Mouse (Mus musculus): ENCODE measurements around the gene Zfp280b. TPM values are rescaled to one million over a fixed set of nuclear protein-coding genes. Genes with fewer than 3 reads are reported as not detected.

Zfp280b gene
- total RNA-seq (2022): 10 to 100 TPM; 13.3 to 18.0 (median 16.6) TPM

DNA sequence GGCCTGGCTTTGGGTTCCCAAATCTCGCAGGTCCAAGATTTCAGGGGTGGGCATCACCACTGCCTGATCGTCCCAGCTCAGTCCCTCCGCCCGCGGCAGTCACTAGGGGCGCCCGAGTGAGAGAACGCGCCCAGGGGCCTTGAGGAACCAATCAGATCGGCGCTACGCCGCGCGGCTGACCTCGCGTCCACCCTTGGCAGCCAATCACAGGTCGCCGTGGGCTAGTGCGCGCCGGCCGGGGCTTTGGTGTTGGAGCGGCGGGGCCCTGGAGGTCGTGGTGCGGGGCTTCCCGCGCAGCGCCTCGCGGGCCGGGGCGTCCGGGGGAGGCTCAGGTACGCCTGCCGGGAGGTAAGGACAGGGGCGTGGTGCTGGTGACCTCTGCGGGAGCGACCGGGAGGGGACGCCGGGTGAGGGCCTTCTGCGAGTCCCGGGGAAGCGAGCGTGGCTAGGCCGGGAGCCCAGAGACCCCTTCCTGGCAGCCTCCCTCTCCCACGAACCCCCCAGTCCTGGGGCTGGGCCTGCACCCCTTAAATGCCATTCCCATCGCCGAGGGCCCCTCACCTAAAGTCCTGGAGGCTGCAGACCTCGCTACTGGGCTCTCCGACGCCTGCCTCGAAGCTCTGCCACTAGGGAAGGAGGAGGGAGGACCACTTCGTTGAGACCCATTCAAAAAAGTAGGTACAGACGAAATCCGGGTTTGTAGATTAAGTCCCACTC lies at the start of gene Zfp280b:
TSS of gene Zfp280b (plus strand) at position 249 of the 717 bp plus-strand sequence.
- peak; percentile 90 to 94 for DNase-seq (ENCODE audit: low spot score in 2 of 2)

DNA sequence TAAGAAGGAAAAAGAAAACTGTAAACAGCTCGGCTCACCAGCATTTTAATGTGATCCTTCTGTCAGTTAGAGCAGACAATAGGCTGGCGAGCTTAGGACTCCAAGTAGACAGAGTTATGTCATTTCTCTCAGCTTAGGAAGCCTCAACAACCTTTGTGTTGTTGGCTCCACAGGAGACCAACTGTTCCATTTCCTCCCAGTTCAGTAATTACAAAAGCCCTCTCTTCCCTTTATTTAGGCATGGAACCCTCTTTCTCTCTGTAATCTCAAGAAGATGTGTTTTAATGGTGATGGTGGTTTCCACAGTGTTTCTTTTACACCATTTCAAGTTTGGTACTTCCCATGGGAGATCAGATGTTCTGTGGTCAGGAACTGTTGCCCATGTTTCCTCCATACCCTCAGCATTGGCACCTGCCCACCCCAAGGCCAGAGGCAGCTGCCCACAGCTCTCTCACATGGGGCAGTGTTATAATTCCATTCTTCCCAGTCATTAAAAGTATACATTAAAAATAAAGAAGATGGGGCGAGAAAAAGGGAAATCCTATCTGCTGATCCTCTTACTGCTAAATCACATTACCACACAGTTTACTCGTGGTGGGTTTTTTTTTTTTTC lies 41.9 kb upstream of the Zfp280b start:
- no peak for DNase-seq (ENCODE audit: low spot score in 2 of 2)

DNA sequence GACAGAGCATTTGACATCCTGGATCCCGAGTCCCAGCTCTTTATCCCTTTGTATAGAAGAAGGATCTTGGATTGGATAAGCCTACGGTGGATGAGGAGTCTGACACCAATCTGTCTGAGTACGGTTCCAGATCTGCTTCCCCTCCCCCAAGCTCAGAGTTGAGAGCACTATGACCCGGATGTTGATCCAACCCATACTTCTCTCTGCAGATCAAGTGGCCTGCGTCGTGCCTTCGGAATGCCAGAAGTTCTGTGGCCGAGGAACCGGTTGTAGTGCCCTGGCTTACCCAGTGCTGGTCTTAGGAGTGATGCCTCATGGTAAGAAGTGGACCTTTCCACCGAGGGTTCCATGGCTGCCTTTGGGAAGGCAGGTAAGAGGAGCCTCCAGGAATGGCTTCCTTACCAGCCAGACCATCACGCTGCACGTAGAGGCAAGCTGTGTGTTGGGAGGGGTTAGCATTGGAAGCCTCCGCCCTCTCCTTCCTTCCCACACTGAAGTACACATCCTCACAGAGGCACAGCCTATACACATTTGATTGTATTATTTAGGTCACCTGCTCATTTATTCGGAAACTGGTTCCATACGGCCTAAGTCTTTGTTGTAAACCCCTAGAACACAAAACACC lies 38.7 kb upstream of the Zfp280b start:
- no peak for DNase-seq (ENCODE audit: low spot score in 2 of 2)

DNA sequence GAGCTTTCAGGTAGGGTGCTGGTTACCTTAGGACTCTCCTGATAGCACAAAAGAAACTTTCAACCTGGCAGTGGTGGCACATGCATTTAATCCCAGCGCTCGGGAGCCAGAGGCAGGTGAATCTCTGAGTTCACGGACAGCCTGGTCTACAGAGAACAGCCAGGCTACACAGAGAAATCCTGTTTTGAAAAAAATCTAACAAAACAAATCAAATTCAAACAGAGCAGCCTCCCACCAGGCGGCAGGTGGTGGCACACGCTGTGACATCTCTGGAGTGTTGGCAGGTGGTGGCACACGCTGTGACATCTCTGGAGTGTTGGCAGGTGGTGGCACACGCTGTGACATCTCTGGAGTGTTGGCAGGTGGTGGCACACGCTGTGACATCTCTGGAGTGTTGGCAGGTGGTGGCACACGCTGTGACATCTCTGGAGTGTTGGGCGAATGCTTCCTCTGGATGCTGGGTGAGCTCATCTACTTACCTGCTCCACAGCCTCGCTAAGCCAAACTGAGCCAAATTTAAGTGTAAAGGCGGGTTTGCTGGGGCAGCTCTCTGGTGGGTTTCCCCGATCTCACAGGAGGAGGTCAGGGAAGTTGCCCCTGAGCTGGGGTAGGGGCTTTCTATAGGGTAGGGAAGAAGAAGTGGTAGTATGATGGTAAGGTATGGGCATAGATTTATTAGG lies 37.8 kb upstream of the Zfp280b start:
- DNase-seq (ENCODE audit: low spot score in 2 of 2): peak in 1 of 2 experiments; percentile 17

DNA sequence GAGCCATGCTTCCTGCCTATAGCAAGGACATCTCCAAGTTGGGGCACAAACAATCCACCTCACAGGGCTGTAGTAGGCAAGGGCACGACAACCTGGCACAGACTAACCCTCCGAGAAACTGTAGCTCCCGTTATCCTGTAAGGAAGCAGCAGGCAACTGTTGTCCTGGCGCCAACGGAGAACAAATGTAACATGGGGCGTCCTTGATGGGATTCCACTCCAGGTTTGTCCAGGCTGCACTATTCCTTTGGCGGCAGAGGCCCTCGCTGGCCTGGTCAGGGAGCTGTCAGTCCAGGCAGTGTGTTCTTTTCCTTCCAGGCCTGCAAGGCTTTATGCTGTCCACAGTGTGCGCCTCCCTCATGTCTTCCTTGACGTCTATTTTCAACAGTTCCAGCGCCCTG lies 37.0 kb upstream of the Zfp280b start:
- no peak for DNase-seq (ENCODE audit: low spot score in 2 of 2)

DNA sequence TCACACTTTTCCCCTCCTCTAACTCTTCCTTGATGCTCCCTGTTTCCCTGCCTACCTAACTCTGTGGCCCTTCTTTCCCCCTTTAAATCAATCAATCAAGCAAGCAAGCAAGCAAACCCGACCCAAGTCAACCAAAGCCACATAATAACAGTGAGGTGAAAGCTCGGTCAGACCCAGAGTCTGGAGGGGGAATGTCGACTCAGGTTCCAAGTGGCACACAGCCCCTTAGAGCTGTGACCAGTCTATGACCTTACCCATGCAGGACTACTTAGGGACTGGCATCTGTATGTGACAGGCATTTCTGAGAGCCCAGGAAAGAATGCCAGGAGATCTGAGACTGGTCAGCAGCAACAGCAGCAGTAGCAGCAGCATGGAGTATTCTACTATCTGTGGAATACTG lies 36.1 kb upstream of the Zfp280b start:
- no peak for DNase-seq (ENCODE audit: low spot score in 2 of 2)

DNA sequence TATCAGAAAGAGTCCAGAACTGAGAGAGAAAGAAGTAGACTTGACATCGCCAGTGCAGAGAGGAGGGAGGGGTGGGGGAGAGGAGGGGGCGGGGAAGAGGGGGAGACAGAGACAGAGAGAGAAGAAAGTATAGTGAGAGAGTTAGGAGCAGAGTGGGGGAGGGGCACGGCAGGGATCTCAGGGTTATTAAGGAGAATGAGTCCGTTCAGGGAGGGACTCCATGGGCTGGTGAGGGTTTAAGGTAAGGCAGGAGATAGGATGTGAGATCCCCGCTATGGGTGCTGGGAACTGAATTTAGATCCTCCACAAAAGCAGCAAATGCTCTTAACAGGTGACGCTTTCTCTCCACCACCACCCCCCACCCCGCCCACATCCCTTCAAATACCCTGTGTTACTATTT lies 31.3 kb upstream of the Zfp280b start:
- DNase-seq (ENCODE audit: low spot score in 2 of 2): no peak

DNA sequence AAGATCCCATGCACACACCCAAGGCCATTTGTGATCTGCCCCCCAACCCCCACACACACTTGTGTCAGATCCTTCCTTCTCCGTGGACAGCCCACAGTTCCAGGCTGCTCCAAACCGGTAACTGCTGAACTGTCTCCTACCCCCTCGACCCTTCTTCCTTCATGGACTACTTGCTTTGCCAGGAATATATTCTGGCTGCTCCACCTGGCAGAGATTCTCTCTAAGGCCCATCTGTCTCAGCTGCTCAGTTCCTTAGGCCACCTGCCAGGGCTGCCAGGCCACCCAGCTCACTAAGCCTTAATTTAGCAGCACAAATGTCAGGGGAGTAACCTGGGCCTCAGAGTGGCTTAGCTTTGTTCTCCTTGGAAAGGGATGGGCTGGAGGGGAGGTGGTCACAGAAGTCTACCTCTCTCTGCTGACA lies 30.3 kb upstream of the Zfp280b start:
- DNase-seq (ENCODE audit: low spot score in 2 of 2): no peak

DNA sequence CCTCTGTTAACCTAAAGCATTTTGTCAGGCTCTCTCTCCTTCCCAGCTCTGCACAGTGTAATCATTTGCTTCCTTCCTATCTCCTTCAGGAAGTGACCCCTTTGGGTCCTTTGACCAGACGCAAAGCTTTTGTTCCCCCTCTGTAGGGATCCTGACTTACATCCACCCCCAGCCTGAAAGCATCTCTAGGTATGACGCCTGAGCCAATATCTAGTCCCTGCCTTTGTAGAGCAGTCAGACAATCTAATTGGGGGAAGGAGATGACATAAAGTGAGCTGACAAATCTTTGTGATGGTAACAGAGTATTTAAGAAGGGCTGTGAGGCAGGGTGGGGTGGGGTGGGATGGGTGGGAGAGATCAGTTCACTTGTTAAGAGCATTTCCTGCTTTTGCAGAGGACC lies 29.8 kb upstream of the Zfp280b start:
- DNase-seq (ENCODE audit: low spot score in 2 of 2): no peak

DNA sequence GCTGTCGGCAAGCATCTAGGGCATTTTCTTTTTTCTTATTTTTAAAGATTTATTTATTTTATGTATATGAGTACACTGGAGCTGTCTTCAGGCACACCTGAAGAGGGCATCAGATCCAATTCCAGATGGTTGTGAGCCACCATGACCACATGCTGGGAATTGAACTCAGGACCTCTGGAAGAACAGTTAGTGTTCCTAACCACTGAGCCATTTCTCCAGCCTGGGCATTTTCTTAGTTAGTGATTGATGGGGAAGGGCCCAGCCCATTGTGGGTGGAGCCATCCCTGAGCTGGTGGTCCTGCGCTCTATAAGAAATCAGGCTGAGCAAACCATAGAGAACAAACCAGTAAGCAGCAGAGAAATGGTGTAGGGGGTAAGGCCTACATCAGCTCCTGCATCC lies 29.2 kb upstream of the Zfp280b start:
- DNase-seq (ENCODE audit: low spot score in 2 of 2): no peak

DNA sequence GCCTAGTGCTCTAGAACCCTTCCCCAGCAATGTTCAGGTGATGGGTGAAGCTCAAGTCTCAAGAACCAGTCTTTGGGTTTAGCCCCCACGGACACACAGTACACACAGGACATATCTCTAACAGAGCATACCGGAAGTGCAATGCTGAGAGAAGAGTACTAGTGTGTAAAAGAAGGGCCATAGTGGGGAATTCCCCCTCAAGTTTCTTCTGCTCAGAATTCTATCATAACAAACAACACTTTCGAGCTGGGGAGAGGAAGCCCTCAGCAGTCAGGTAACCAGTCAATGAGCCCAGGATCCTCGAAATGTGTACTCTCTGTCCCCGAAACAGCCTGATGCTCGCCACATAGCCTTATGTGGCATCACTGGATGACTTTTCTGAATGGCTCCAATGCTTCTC lies 26.1 kb upstream of the Zfp280b start:
- DNase-seq (ENCODE audit: low spot score in 2 of 2): no peak

DNA sequence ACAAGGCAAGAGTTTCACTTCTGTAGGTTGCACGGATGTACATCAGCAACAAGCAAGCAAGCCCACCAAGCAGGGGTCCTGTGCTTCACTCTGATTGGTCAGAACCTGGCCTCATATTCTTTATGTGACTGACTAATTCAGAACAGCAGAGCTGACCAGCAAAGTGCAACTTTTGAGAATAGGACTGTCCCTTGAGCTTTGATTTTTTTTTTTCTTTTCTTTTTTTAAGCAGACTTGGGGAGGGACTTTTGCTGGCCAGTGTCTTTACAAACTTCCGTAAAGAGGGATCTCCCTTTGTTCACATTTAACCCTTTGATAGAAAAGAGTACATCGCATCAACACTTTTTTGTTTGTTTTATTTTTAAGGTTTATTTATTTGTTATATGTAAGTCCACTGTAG lies 22.6 kb upstream of the Zfp280b start:
- DNase-seq (ENCODE audit: low spot score in 2 of 2): no peak

DNA sequence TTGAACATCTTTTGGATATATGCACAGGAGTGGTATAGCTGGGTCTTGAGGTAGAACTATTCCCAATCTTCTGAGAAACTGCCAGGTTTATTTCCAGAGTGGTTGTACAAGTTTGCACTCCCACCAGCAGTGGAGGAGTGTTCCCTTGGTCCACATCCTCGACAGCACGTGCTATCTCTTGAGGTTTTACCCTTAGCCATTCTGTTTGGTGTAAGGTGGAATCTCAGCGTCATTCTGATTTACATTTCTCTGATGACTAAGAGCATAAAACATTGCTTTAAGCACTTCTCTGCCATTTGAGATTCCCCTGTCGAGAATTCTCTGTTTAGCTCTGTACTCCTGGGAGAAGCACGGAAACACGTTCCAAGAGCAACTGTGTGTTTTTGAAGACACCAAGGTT lies 19.5 kb upstream of the Zfp280b start:
- no peak for DNase-seq (ENCODE audit: low spot score in 2 of 2)

DNA sequence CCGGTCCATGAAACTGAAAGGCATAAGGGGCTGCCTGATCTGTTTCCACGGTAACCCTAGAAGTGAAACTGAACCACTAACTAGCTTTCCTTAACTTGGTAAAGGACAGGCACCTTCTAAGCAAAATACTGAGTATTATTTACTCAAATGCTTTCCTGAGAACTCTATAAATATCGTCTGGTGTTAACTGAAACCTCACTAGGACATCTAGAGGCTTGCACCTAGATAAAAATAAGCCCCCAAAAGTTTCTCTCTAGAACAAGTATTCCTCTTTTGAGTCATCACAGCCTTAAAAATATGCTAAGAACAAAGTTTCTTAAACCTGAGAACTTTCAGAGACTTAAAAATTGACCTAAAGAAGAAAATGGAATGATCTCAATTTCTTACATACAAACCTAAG lies 15.6 kb upstream of the Zfp280b start:
- no peak for DNase-seq (ENCODE audit: low spot score in 2 of 2)

DNA sequence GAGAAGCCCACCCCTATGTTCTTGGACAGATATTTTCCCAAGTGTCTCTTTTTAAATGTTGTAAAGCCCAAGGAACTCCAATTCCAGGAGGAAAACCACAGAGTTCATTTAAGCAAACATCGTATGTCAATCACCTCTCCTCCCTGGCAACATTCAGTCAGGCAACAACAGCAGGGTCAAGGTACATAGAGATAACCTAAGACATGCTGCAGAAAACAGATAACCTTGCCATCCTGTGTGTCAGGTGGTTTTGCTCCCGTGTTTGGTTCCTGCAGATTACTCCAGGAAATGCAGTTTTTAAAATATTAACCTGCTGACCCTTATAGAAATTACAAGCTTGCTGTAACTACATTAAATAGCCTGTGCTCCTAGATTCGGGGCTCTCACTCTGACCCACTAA lies 10.7 kb upstream of the Zfp280b start:
- no peak for DNase-seq (ENCODE audit: low spot score in 2 of 2)

DNA sequence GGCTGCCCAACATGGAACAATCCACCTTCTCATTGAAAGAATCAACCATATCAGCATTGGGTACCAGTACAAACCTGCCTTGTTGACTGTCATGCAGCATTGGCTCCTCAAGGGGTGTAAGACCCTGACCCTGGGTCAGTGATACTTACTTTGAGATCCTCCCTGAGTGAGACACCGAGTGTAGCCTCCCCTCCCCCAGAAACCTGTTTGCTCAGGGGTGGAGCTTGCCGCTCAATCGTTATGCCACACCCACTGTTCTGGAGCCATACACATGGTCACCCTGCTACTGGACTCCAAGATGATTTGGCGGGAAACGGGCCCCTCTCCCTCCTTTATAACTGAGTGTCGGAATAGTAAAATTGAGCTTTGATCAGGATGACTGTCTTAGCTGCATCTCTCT lies 8.5 kb upstream of the Zfp280b start:
- no peak for DNase-seq (ENCODE audit: low spot score in 2 of 2)

DNA sequence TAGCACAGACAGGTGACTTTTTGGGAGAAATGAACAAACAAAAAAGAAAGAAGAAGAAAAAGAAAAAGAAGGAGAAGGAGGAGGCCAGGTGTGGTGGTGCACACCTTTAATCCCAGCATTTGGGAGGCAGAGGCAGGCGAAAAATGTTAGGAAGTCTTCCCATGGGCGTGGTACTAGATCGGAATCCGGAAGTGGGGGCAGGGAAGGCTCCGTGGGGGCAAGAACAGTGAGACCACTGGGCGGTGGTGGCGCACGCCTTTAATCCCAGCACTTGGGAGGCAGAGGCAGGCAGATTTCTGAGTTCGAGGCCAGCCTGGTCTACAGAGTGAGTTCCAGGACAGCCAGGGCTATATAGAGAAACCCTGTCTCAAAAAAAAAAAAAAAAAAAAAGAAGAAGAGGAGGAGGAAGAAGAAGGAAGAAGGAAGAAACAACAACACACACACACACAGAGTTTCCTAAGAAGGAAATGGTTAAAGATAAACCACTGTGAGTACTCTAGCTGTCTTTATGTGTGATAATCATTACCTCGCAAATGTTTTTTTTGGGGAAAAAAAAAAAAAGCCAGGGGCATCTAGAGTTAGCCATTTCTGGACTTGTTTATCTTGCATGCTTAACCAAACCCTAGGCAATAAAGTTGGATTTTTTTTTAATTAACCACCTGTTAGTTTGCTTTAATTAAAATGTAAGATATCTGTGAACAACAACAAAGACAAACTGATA lies 6.8 kb upstream of the Zfp280b start:
- DNase-seq (ENCODE audit: low spot score in 2 of 2): no peak

DNA sequence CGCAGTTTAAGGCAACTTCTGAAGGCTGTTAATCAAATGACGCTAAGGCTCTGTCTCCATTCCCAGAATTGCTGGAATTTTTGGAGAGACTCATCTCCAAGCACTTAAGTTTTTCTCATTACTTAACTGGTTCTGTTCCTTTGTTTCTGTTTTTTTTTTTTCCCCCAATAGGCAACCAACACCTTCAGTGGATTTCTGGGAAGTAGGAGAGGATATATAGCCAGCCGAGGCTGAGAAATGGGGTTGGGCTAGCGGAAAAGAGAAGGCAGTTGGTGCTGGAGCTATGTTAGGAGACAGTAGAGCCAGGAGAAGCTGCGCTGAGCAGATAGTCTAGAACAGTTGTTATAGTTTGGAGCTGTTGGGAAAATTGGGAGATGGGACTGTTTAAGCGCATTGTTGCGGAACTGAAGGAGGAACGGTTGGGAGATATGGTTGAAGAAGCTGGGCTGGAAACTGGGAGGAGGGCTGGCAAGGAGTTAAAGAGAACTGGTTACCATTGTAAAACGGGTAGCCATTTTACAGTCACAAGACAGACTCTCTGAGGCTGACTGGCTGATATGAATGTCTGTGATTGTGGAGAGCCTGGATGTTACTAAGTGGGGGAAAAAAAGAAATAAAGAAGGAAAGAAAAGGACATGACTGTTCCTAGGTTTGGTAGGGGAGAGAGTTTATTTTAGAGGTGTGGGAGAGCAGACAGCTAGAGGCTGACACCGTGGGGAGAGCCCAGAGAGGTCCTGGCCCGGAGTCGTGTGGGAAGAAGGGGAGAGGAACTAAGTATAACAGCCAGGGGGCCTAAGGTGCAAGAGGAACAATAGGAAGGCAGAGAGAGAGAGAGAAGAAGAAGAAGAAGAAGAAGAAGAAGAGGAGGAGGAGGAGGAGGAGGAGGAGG lies 5.1 kb upstream of the Zfp280b start:
- DNase-seq (ENCODE audit: low spot score in 2 of 2): no peak

DNA sequence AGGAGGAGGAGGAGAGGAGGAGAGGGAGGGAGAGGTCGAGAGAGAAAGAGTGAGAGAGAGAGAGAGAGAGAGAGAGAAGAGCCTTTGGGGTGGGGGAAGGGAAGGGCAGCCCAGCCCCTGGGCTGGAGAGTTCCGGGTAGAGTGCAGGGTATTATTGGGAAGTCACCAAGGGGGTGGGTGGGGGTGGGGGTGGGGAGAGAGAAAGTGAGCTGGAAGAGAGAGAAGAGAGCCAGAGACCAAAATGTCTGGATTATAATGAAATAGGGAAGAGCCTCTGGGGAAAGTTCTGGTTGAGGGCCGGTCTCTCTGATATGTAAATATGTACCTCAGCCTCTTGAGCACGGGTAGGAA lies 4.5 kb upstream of the Zfp280b start:
- no peak for DNase-seq (ENCODE audit: low spot score in 2 of 2)

DNA sequence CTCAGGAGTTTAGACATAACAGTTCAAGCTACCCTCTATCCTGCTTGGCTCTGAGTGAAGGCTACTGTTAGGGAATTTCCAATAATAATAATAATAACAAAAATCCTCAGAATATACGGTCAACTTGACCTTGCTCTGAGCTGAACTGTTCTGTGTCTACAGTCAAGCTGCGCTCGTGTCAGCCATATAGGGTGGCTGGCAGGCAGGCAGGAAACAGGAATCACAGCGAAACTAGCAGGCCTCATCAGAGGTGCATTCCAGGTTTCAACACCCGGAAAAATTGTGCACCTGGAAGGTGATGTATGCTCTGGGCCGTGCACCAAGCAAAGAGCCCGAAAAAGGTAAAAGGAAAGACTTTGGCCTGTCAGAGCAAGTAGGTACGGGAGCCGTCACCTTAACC lies 4.1 kb upstream of the Zfp280b start:
- DNase-seq (ENCODE audit: low spot score in 2 of 2): no peak

DNA sequence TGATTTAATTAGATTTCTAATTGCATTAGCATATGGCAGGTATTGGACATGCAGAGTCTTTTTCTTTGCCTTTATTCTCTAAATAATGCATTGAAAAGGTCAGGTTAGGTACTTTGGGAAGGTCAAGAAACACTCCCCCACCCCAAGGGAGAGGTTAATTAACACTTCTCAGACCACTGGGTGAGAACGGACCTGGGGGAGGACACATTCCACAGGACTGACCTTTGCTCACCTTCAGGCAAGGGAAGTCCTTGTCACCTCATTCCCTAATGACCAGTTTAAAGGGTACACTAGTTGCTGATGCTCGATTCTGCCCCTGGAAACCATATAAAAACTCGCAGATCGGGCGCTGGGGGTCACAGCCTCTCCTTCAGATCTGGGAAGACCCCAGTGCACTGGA lies 3.2 kb upstream of the Zfp280b start:
- no peak for DNase-seq (ENCODE audit: low spot score in 2 of 2)

All from layer of hippocampus, adult 8-10 months (tissue).